Mouse (Mus musculus) embryonic fibroblast, embryonic 13.5 days (primary cell): ENCODE data around the gene Kcna7. TPM values are rescaled to one million over a fixed set of nuclear protein-coding genes. Genes with fewer than 3 reads are reported as not detected.
"Not testable (repeated sequence)": the region's sequence is repeated elsewhere in the genome, so short reads cannot be mapped to it uniquely, and the experiment has no call there.

Experiments
- H3K27ac ChIP-seq: 2 replicates; pipeline ENCODE4 v1.5.1; 2012; ENCODE audit warnings: low read length, control low read depth, inconsistent platforms; ENCODE audit not compliant: insufficient read depth
- H3K4me1 ChIP-seq: 2 replicates; pipeline ENCODE4 v1.6.1; 2011; ENCODE audit warnings: low read length; ENCODE audit not compliant: control insufficient read depth, insufficient read depth
- H3K4me3 ChIP-seq: 2 replicates; pipeline ENCODE4 v1.5.1; 2011; ENCODE audit warnings: mild to moderate bottlenecking, control low read depth, low read length; ENCODE audit not compliant: insufficient read depth
- CTCF ChIP-seq: IDR thresholded peaks from 2 replicates; pipeline ENCODE4 v1.5.1; 2011; ENCODE audit warnings: mild to moderate bottlenecking, control low read depth, low read length, moderate library complexity, borderline replicate concordance; ENCODE audit not compliant: insufficient read depth
- POLR2A ChIP-seq: IDR thresholded peaks from 2 replicates; pipeline ENCODE4 v1.6.1; 2011; ENCODE audit warnings: low read depth, mild to moderate bottlenecking, control low read depth, low read length, moderate library complexity
- polyA plus RNA-seq: library from polyadenylated mRNA; stranded (reverse); fragments of >200 nt; gene quantifications from 2 replicates; pipeline ENCODE4 v1.2.4, GENCODE M21; 2011; ENCODE audit warnings: low read depth; ENCODE audit not compliant: missing spikeins, insufficient read length

The Kcna7 gene
- not detected in 2 replicates for polyA plus RNA-seq

- Histone ChIP-seq H3K27ac (no peak within 1 kb of the TSS), H3K4me1 (no peaks in the 10 kb centered on the region), H3K4me3 (0 out of 2 replicates have a peak within 1 kb of the TSS, but pooled peaks have one; percentile 11)
- TF ChIP-seq POLR2A (no peak), CTCF (peak; percentile 76)
These were observed at the start of gene Kcna7 for GRCm38 (mm10) chr7:45405091-45406075. Gene Kcna7, plus strand, starts transcription at chr7:45405653.

GRCm38 (mm10) chr7:45356087-45356486 is 49.4 kb upstream of the Kcna7 start:
- no peak overlapping the region for H3K27ac ChIP-seq

GRCm38 (mm10) chr7:45359081-45359480 is 46.4 kb upstream of the Kcna7 start:
- H3K27ac ChIP-seq, H3K4me3 ChIP-seq, H3K4me1 ChIP-seq: not testable (repeated sequence)

More at GRCm38 (mm10) chr7:45356087-45356486, 49.4 kb upstream of the Kcna7 start:
- no peak overlapping the region for H3K4me3 ChIP-seq
- no peak for TF ChIP-seq CTCF
- TF ChIP-seq POLR2A: no peak
- no peaks in the 10 kb centered on the region for H3K4me1 ChIP-seq

- TF ChIP-seq POLR2A (no peak), CTCF (no peak)
- Histone ChIP-seq H3K4me3 (no peak overlapping the region), H3K27ac (no peak overlapping the region), H3K4me1 (no peaks in the 10 kb centered on the region)
These were observed 44.9 kb upstream of the Kcna7 start for GRCm38 (mm10) chr7:45360404-45361125.

GRCm38 (mm10) chr7:45361243-45361804 is 44.1 kb upstream of the Kcna7 start:
- peak overlapping the region; percentile 26 for H3K4me3 ChIP-seq
- H3K4me1 ChIP-seq: no peaks in the 10 kb centered on the region
- TF ChIP-seq CTCF (no peak), POLR2A (peak; percentile 75)
- H3K27ac ChIP-seq: no peak overlapping the region

- H3K27ac ChIP-seq: no peak overlapping the region
- TF ChIP-seq POLR2A (no peak), CTCF (no peak)
- no peaks in the 10 kb centered on the region for H3K4me1 ChIP-seq
- no peak overlapping the region for H3K4me3 ChIP-seq
These were observed 42.7 kb upstream of the Kcna7 start for GRCm38 (mm10) chr7:45362801-45363200.

GRCm38 (mm10) chr7:45363983-45364382 is 41.5 kb upstream of the Kcna7 start:
- TF ChIP-seq CTCF (no peak), POLR2A (no peak)
- no peak overlapping the region for H3K27ac ChIP-seq

GRCm38 (mm10) chr7:45365742-45366651 is 39.5 kb upstream of the Kcna7 start:
- Histone ChIP-seq H3K4me1 (no peaks in the 10 kb centered on the region), H3K4me3 (peak overlapping the region; percentile 44), H3K27ac (no peak overlapping the region)
- TF ChIP-seq POLR2A: no peak
- TF ChIP-seq CTCF: no peak

More at GRCm38 (mm10) chr7:45363983-45364382, 41.5 kb upstream of the Kcna7 start:
- Histone ChIP-seq H3K4me1 (no peaks in the 10 kb centered on the region), H3K4me3 (no peak overlapping the region)

GRCm38 (mm10) chr7:45366652-45367019 is 38.8 kb upstream of the Kcna7 start, which contains the start of gene Ppfia3:
Gene Ppfia3, minus strand, starts transcription at chr7:45367019.
- no peaks in the 10 kb centered on the region for H3K4me1 ChIP-seq
- TF ChIP-seq POLR2A: no peak
- TF ChIP-seq CTCF: no peak
- H3K27ac ChIP-seq: no peak within 1 kb of the TSS
- peak within 1 kb of the TSS; percentile 51 for H3K4me3 ChIP-seq
